Mouse (Mus musculus) kidney, postnatal 10 days (tissue): Measurements from ENCODE around the gene 4930449I24Rik.
"Not testable (repeated sequence)": the region's sequence is repeated elsewhere in the genome, so short reads cannot be mapped to it uniquely, and the experiment has no call there.

ENCODE experiments used
- DNase-seq: peaks from one replicate; pipeline ENCODE4 v3.0.0; 2021; ENCODE audit warnings: mixed read lengths

4930449I24Rik gene

DNA sequence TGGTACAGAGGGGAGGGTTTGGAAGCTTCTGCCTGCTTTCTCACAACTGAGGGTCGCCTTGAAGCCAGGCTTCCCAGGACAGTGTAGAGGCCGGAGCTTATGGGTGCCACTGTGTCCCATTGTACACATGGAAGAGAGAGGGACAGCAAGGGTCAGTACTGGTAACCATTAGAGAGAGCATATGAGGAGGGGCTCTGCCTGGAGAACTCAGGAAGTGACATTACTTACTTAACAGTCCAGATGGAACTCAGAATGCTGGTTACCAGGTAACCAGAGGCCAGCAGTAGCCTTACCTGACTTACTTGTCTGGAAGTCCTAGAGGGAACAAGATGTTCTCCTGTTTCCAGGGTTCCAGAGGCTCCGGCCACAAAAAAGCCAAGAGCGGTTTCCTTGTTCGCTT lies at the start of gene 4930449I24Rik:
4930449I24Rik (plus strand) TSS at position 301 of the 400 bp plus-strand sequence.
- not testable (repeated sequence) for DNase-seq

DNA sequence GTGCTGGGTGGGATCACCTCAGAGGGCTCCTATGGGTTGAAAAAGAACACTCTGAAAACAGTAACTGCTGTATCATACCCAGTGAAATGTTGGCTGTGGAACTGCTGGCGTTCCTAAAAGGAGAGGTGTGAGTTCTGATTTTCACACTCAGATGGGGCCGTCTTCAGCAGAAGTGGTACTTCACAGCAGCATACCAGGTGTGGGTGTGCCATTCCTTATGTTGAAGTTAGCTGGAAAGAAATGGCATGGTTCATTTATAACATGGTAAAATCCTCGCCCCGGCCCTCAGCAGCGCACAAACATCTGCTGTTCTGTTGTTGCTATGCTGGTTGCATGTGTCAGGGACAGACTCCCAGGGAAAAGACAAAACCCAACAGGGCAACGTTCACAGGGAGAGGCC lies 48.6 kb upstream of the 4930449I24Rik start:
- no peak for DNase-seq

GRCm38 (mm10) chr5:146461612-146462011 lies 40.6 kb upstream of the 4930449I24Rik start:
- DNase-seq: peak; percentile 54

DNA sequence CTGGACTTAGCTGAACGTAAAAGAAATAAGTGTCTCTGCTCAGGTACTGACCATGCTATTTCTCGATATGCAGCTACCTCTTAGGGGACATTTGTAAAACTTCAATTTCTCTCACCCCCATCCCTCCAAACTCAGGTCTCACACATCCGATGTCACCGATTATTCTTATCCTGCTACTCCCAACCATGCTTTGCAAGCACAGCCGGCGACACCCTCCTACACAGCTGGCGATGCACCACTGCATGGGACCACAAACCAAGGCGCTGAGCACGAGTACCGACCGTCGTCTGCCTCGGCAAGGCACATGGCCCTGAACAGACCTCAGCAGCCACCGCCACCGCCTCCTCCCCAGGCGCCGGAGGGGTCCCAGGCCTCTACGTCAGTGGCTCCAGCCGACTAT lies 35.5 kb upstream of the 4930449I24Rik start:
- DNase-seq: no peak

GRCm38 (mm10) chr5:146468311-146468710 lies 33.9 kb upstream of the 4930449I24Rik start:
- DNase-seq: no peak

DNA sequence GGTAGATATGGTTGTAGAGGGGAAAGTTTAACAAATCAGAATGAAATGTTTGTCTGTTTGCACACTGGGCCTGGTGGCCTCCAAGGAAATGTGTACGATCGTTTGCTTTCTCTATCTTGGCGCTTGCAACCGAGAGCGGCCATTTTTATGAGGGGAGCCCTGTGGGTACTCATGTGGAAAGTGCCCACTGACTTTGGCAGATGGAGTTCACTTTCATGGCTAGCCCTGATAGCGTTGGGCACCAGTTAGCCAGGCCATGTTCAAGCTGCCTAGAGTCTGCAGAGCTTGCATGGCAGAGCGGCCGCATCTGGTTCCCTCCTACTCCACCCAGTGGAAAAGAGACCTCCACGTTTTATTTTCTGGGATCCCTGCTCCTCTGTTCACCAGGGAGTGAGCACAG lies 31.4 kb upstream of the 4930449I24Rik start:
- DNase-seq: no peak

DNA sequence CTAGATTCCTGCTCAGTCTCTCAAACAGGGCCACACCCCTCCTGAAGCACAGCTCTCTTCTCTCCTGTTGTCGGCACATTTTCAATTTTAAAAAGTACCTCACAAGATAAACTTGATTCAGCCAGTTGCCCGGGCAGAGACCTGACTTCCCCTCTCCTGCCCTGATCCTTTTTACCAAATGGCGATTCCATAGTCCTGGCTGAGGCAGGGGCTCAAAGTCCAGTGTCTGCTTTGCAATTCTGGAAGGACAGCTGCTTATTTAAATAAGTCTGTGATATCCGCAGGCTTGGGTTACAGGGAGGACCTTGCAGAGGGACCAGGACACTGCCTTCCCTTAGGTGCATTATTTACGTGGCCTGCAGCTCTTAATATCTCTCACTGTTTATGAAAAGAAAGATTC lies 30.9 kb upstream of the 4930449I24Rik start:
- DNase-seq: no peak

- DNase-seq: no peak
These were observed 30.4 kb upstream of the 4930449I24Rik start for GRCm38 (mm10) chr5:146471821-146472220.

- DNase-seq: peak; percentile 58
These were observed 22.6 kb upstream of the 4930449I24Rik start for GRCm38 (mm10) chr5:146479564-146479963.

DNA sequence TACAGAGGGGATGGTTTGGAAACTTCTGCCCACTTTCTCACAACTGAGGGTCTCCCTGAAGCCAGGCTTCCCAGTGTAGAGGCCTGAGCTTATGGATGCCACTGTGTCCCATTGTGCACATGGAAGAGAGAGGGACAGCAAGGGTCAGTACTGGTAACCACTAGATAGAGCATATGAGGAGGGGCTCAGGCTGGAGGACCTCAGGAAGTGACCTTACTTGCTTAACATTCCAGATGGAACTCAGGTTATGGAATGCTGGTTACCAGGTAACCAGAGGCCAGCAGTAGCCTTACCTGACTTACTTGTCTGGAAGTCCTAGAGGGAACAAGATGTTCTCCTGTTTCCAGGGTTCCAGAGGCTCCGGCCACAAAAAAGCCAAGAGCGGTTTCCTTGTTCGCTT lies 20.5 kb upstream of the 4930449I24Rik start, which contains the start of gene Gm6408:
Gm6408 (plus strand) TSS at position 301 of the 400 bp plus-strand sequence.
- not testable (repeated sequence) for DNase-seq

GRCm38 (mm10) chr5:146488959-146489358 lies 13.2 kb upstream of the 4930449I24Rik start:
- peak; percentile 66 for DNase-seq

- DNase-seq: not testable (repeated sequence)
These were observed 11.1 kb upstream of the 4930449I24Rik start, which contains the start of gene Gm6370 for GRCm38 (mm10) chr5:146491063-146491462. Gene Gm6370 (plus strand): TSS chr5:146491363.

GRCm38 (mm10) chr5:146513823-146514222 lies 11.6 kb downstream of the 4930449I24Rik start, which contains the start of gene Gm3402:
Gene Gm3402 (plus strand): TSS chr5:146514123.
- not testable (repeated sequence) for DNase-seq

- not testable (repeated sequence) for DNase-seq
These were observed 23.3 kb downstream of the 4930449I24Rik start, which contains the start of gene Gm3404 for GRCm38 (mm10) chr5:146525501-146525900. Gene Gm3404 (plus strand): TSS chr5:146525801.

DNA sequence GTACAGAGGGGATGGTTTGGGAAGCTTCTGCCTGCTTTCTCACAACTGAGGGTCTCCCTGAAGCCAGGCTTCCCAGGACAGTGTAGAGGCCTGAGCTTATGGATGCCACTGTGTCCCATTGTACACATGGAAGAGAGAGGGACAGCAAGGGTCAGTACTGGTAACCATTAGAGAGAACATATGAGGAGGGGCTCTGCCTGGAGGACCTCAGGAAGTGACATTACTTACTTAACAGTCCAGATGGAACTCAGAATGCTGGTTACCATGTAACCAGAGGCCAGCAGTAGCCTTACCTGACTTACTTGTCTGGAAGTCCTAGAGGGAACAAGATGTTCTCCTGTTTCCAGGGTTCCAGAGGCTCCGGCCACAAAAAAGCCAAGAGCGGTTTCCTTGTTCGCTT lies 35.1 kb downstream of the 4930449I24Rik start, which contains the start of gene Gm3409:
Gm3409 (plus strand) TSS at position 301 of the 400 bp plus-strand sequence.
- DNase-seq: not testable (repeated sequence)
